Mouse (Mus musculus) E14TG2a.4 (cell line): ENCODE measurements around the gene AI854703.
A peak's percentile ranks its signal among the peaks of the same experiment; 100 is the strongest.

Experiments used
- H3K27me3 ChIP-seq: 2 replicates; pipeline ENCODE4 v1.6.1; 2014; ENCODE audit warnings: low read length, control low read depth; ENCODE audit not compliant: insufficient read depth
- H3K36me3 ChIP-seq: 2 replicates; pipeline ENCODE4 v1.6.1; 2014; ENCODE audit warnings: low read length, control low read depth; ENCODE audit not compliant: insufficient read depth
- H3K4me1 ChIP-seq: replicated peaks from 2 replicates; pipeline ENCODE4 v1.6.1; 2014; ENCODE audit warnings: low read depth, low read length, control low read depth
- H3K4me3 ChIP-seq: replicated peaks from 2 replicates; pipeline ENCODE4 v1.5.1; 2014; ENCODE audit warnings: mild to moderate bottlenecking, low read length
- H3K9me3 ChIP-seq: 2 replicates; pipeline ENCODE4 v1.6.1; 2014; ENCODE audit warnings: low read length, control low read depth
- CTCF ChIP-seq: conservative IDR thresholded peaks from 2 replicates; pipeline ENCODE4 v1.5.1; 2014; ENCODE audit warnings: low read length
- NANOG ChIP-seq: IDR thresholded peaks from 2 replicates; pipeline ENCODE4 v1.6.1; 2014; ENCODE audit warnings: borderline replicate concordance, low read length, mixed read lengths
- POU5F1 ChIP-seq: IDR thresholded peaks from 2 replicates; pipeline ENCODE4 v1.6.1; 2014; ENCODE audit warnings: low read length, borderline replicate concordance

AI854703 gene

DNA sequence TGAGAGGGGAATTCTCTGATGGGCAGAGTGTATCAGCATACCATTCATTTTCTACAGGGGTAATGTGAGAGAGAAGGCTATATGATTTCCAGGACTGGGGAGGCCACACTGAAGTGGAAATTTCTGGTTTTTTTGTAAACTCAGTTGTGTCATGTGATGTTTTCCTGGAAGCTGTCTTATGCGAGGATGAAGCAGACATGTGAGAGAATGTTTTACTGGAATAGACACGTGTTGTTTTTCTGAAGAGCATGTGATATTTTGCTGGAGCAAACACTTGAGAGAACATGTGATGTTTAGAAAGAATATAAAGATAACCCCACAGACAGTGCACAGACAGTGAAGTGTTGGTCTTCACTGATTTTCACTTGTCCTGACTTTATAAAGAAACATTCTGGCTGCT, 12.0 kb downstream of the AI854703 start:
- Histone ChIP-seq H3K27me3 (peaks cover 32% of the 10 kb centered on the region), H3K9me3 (no peaks in the 10 kb centered on the region), H3K36me3 (no peaks in the 10 kb centered on the region), H3K4me3 (no peak overlapping the region), H3K4me1 (no peaks in the 10 kb centered on the region)
- no peak for TF ChIP-seq CTCF
- no peak for TF ChIP-seq NANOG
- no peak for TF ChIP-seq POU5F1

DNA sequence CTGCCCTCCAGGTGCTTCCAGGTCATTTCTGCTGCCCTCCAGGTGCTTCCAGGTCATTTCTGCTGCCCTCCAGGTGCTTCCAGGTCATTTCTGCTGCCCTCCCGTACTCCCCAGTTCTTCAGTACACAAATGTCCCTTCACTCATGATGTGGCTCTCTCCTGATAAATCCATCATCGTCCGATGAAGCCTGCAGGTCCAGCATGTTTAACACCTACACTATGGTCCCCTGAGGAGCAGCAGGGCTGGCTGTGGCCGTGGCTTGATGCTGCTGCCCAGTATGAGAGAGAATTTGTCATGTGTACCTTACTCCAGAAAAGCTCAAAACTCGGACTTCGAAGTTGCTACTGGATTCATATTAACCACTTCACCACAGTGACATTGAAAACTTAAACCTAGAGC, 14.8 kb downstream of the AI854703 start:
- TF ChIP-seq POU5F1 (no peak), NANOG (no peak), CTCF (no peak)
- peaks cover 29% of the 10 kb centered on the region for H3K27me3 ChIP-seq
- H3K4me3 ChIP-seq: no peak overlapping the region
- H3K36me3 ChIP-seq: no peaks in the 10 kb centered on the region
- no peaks in the 10 kb centered on the region for H3K9me3 ChIP-seq
- H3K4me1 ChIP-seq: no peaks in the 10 kb centered on the region

DNA sequence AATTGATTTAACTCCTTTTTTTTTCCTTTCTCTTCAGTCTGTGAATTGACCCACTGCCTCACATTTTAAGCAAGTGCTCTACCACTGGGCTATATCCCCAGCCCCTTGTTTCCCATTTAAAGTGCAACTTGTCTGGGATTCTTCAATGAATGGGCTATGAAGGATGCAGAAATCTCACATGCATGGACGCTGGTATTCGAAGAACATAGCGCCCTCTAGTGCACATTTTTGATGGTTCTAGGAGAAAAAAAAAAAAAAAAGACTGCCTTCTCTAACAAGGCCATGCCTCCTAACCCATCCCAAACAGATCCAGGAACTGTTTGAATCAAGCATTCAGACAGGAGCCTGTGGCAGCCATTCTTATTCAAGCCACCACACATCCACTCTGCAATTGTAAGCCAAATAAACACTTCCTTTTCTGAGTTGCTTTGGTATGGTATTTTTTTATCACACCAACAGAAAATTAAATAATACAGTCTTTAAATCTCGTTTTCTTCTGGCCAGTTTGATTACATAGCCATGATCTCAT, 16.3 kb downstream of the AI854703 start:
- Histone ChIP-seq H3K4me1 (no peaks in the 10 kb centered on the region), H3K27me3 (peaks cover 19% of the 10 kb centered on the region), H3K4me3 (no peak overlapping the region), H3K9me3 (no peaks in the 10 kb centered on the region), H3K36me3 (no peaks in the 10 kb centered on the region)
- TF ChIP-seq NANOG (no peak), CTCF (peak; percentile 58), POU5F1 (no peak)

- Histone ChIP-seq H3K4me3 (no peak overlapping the region), H3K27me3 (peaks cover 18% of the 10 kb centered on the region), H3K36me3 (no peaks in the 10 kb centered on the region), H3K4me1 (no peaks in the 10 kb centered on the region), H3K9me3 (no peaks in the 10 kb centered on the region)
- TF ChIP-seq POU5F1 (no peak), CTCF (peak; percentile 69), NANOG (no peak)
Measured at GRCm38 (mm10) chr6:48645660-48646308, 19.2 kb downstream of the AI854703 start.

DNA sequence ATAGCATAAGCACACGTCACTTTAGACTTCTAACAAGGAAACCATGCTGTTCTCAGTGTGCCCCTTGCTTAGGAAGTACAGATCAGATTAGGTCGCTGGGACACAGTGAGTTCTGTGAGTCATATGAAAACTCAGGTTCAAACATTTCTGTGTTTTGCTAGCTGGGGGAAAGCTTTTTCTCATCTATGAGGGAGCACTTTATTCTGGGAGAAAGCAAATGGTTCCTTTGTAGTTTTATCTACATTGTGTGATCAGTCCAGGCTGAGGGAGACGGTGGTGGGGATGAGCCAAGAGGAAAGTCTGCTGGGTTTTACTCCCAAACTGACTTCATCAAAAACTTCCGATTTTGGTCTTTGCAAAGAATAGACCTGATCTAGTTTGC, 19.7 kb downstream of the AI854703 start:
- no peaks in the 10 kb centered on the region for H3K4me1 ChIP-seq
- TF ChIP-seq NANOG: no peak
- TF ChIP-seq POU5F1: no peak
- TF ChIP-seq CTCF: no peak
- H3K9me3 ChIP-seq: no peaks in the 10 kb centered on the region
- no peak overlapping the region for H3K4me3 ChIP-seq
- H3K36me3 ChIP-seq: no peaks in the 10 kb centered on the region
- peaks cover 18% of the 10 kb centered on the region for H3K27me3 ChIP-seq

DNA sequence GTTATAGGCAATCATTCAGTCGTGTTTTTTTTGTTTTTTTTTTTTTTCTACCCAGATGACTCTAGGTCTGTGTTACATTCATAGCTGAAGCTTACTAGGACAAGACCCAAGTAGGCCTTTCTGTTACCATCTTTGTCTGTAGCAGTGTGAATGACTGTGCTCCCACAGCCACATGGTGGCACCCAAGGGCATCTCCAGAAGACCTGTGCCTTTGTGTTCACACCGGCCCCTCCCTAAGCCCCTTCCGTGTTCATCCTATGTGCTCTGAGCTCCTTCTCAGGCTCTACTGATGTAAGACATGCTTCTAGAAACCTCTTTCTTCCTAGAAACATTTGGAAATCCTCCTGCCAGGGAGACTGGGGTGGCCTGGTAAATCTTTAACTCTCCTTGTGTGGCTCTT, 20.4 kb downstream of the AI854703 start, which contains the start of gene Gimap8:
Gene Gimap8 (plus strand): TSS at position 240 of the 400 bp plus-strand sequence.
- Histone ChIP-seq H3K36me3 (no peaks in the 10 kb centered on the region), H3K4me3 (no peak within 1 kb of the TSS), H3K4me1 (no peaks in the 10 kb centered on the region), H3K9me3 (no peaks in the 10 kb centered on the region), H3K27me3 (peaks cover 21% of the 10 kb centered on the region)
- TF ChIP-seq POU5F1 (no peak), CTCF (no peak), NANOG (no peak)

- TF ChIP-seq POU5F1 (no peak), CTCF (no peak), NANOG (no peak)
- H3K36me3 ChIP-seq: no peaks in the 10 kb centered on the region
- no peaks in the 10 kb centered on the region for H3K9me3 ChIP-seq
- H3K27me3 ChIP-seq: peaks cover 21% of the 10 kb centered on the region
- H3K4me3 ChIP-seq: no peak overlapping the region
- no peaks in the 10 kb centered on the region for H3K4me1 ChIP-seq
Measured at GRCm38 (mm10) chr6:48647611-48648010, 21.0 kb downstream of the AI854703 start.

GRCm38 (mm10) chr6:48648779-48649178, 22.2 kb downstream of the AI854703 start:
- TF ChIP-seq POU5F1 (no peak), CTCF (no peak), NANOG (no peak)
- H3K27me3 ChIP-seq: peaks cover 21% of the 10 kb centered on the region
- H3K4me1 ChIP-seq: no peaks in the 10 kb centered on the region
- H3K36me3 ChIP-seq: no peaks in the 10 kb centered on the region
- no peak overlapping the region for H3K4me3 ChIP-seq
- no peaks in the 10 kb centered on the region for H3K9me3 ChIP-seq

DNA sequence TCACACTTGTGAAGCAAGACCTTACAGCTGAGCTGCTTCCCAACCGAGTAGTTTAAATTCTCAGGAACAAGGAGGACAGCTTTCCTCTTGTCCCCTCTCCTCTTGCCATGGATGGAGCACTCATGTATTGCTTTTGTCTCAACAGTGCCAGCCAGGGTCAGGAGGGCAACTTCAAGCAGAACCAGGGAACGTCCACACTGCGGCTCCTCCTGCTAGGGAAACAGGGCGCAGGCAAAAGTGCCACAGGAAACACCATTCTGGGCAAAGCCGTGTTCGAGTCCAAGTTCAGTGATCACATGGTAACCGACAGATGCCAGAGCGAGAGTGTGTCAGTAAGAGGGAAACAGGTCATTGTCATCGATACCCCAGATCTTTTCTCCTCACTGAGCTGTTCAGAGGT, 23.5 kb downstream of the AI854703 start:
- Histone ChIP-seq H3K36me3 (no peaks in the 10 kb centered on the region), H3K9me3 (no peaks in the 10 kb centered on the region), H3K4me1 (no peaks in the 10 kb centered on the region), H3K27me3 (peaks cover 15% of the 10 kb centered on the region), H3K4me3 (no peak overlapping the region)
- TF ChIP-seq CTCF (no peak), NANOG (no peak), POU5F1 (no peak)
